Mouse (Mus musculus) myocyte (in vitro differentiated cells): ENCODE data around the gene Gm20821. TPM values are rescaled to one million over a fixed set of nuclear protein-coding genes. Genes with fewer than 3 reads are reported as not detected.
"Not testable (repeated sequence)": the region's sequence is repeated elsewhere in the genome, so short reads cannot be mapped to it uniquely, and the experiment has no call there.

ENCODE experiments used
- H3K27me3 ChIP-seq: one replicate; pipeline ENCODE4 v1.6.1; 2011; ENCODE audit not compliant: control insufficient read depth, insufficient read depth, insufficient read length
- H3K36me3 ChIP-seq: one replicate; pipeline ENCODE4 v1.6.1; 2011; ENCODE audit not compliant: control insufficient read depth, insufficient read depth
- H3K4me2 ChIP-seq: one replicate; pipeline ENCODE4 v1.6.1; 2011; ENCODE audit warnings: low read depth, control low read depth
- H3K4me3 ChIP-seq: one replicate; pipeline ENCODE4 v1.5.1; 2011; ENCODE audit warnings: mild to moderate bottlenecking, control low read depth, moderate library complexity
- H3K79me2 ChIP-seq: one replicate; pipeline ENCODE4 v1.6.1; 2011; ENCODE audit not compliant: control insufficient read depth, insufficient read depth
- H3ac ChIP-seq: one replicate; pipeline ENCODE4 v1.6.1; 2011; ENCODE audit not compliant: control insufficient read depth, insufficient read length
- polyA plus RNA-seq: library from polyadenylated mRNA; unstranded; fragments of >200 nt; fragmentation: generic; extraction: Trizol; gene quantifications from one replicate; pipeline ENCODE4 v1.2.1, GENCODE M21; 2012; ENCODE audit warnings: missing spikeins

Gene Gm20821
- polyA plus RNA-seq = not detected

- not testable (repeated sequence) for H3K4me2 ChIP-seq, H3K36me3 ChIP-seq, H3K4me3 ChIP-seq, H3K79me2 ChIP-seq, H3ac ChIP-seq, H3K27me3 ChIP-seq
These were observed at the start of gene Gm20821 for GRCm38 (mm10) chrY:9781504-9781903. Gm20821 (plus strand) TSS chrY:9781804.
